ENCODE assay signal across 8 mouse cellular contexts in the genomic region with DNA sequence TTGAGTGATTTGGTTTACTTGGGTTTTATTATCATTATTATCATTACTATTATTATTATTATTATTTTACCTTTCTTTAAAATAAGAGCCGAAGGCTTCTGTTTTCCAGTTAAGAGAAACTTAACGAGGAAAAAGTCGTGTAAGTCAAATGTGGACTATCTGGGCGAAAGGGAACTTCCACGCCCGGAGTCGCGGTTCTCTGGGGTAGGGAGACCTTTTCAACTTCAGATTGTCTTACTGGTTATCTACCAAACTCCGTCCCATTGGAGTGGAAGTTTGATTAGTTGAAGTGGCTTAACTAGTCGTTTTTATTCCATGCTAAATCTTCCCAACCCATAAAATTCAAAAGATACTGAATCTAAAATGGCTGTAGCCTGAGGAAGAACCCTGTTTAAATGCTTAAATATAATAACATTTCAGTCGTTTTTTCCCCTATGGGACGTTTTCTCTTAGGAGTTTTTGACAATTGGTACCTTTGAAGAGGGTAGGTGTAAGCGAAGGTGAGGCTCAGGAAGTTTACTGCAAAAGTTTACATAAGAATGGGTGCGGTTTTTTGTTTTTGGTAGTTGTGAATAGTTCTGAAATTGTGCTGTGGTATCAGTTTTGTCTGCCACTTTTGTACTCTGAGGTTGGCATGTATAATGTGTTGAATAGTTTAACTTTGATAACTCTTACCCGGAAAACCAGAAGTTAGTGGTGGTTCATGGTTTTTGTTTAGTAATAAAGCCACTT. TPM values are rescaled to one million over a fixed set of nuclear protein-coding genes. Genes with fewer than 3 reads are reported as not detected.
A peak's percentile ranks its signal among the peaks of the same experiment; 100 is the strongest.
DNase-seq lines count a peak whose midpoint lies in the region; ATAC-seq and TF ChIP-seq lines count a peak whose summit lies in the region.

No protein-coding gene starts in this region.

- no peaks in the 10 kb centered on the region for H3K9me3 ChIP-seq in E14TG2a.4 (ENCODE audit: low read length)
- H3K9me3 ChIP-seq in forebrain, embryonic 10.5 days = no peaks in the 10 kb centered on the region
- H3K9me3 ChIP-seq in limb, embryonic 15.5 days = no peaks in the 10 kb centered on the region

- DNase-seq in gastrocnemius, adult 18-20 months (ENCODE audit: low spot score) = peak; percentile 2
- DNase-seq in gastrocnemius, postnatal 10 days = no peak
- no peak for DNase-seq in forebrain, embryonic 10.5 days (ENCODE audit: extremely low spot score, low spot score)
- no peak for DNase-seq in gastrocnemius, adult 8-10 months (ENCODE audit: low spot score in 2 of 2)
- no peak for DNase-seq in adrenal gland, adult 2 months

- TF ChIP-seq CTCF in E14TG2a.4 (conservative IDR thresholded peaks at IDR 0.05; ENCODE audit: low read length) = no peak
- no peak for TF ChIP-seq CTCF in olfactory bulb, adult 2 months (IDR thresholded peaks at IDR 0.05; ENCODE audit: insufficient read depth, low read depth, low read length)

- peaks cover 34% of the 10 kb centered on the region for H3K36me3 ChIP-seq in E14TG2a.4 (ENCODE audit: insufficient read depth, low read length)
- peaks cover 36% of the 10 kb centered on the region for H3K36me3 ChIP-seq in forebrain, embryonic 10.5 days (replicated peaks)
- peaks cover 7% of the 10 kb centered on the region for H3K36me3 ChIP-seq in limb, embryonic 15.5 days

- TF ChIP-seq POLR2A in olfactory bulb, adult 2 months (IDR thresholded peaks at IDR 0.05; ENCODE audit: insufficient read depth, low read depth, low read length) = no peak

- peaks cover 63% of the 10 kb centered on the region for H3K4me1 ChIP-seq in E14TG2a.4 (replicated peaks; ENCODE audit: low read depth, low read length)
- H3K4me1 ChIP-seq in forebrain, embryonic 10.5 days = peaks cover 25% of the 10 kb centered on the region
- peaks cover 4% of the 10 kb centered on the region for H3K4me1 ChIP-seq in limb, embryonic 15.5 days
- H3K4me1 ChIP-seq in olfactory bulb, adult 2 months (ENCODE audit: control insufficient read depth, insufficient read depth, low read length) = no peaks in the 10 kb centered on the region

- 6% methylated on average over 15 of the region's 15 CpGs for WGBS in forebrain, embryonic 10.5 days
- WGBS in limb, embryonic 15.5 days = 3% methylated on average over 15 of the region's 15 CpGs
- 2% methylated on average over 15 of the region's 15 CpGs for WGBS in olfactory bulb, adult 2 months

- peak overlapping the region; percentile 74 for H3K4me2 ChIP-seq in limb, embryonic 15.5 days

- H3K4me3 ChIP-seq in E14TG2a.4 (replicated peaks; ENCODE audit: low read length) = peak overlapping the region; percentile 96
- H3K4me3 ChIP-seq in forebrain, embryonic 10.5 days = peak overlapping the region; percentile 92
- peak overlapping the region; percentile 76 for H3K4me3 ChIP-seq in limb, embryonic 15.5 days
- peak overlapping the region; percentile 81 for H3K4me3 ChIP-seq in olfactory bulb, adult 2 months (ENCODE audit: insufficient read depth, low read depth, low read length)

- H3K27ac ChIP-seq in forebrain, embryonic 10.5 days = peak overlapping the region; percentile 94
- peak overlapping the region; percentile 96 for H3K27ac ChIP-seq in limb, embryonic 15.5 days
- no peak overlapping the region for H3K27ac ChIP-seq in olfactory bulb, adult 2 months (ENCODE audit: insufficient read depth, low read depth, low read length)

- no peak for ATAC-seq in limb, embryonic 15.5 days (ENCODE audit: insufficient number of reproducible peaks, low FRiP score, low TSS enrichment, low read depth)

- peak overlapping the region; percentile 86 for H3K9ac ChIP-seq in limb, embryonic 15.5 days

- no peaks in the 10 kb centered on the region for H3K27me3 ChIP-seq in E14TG2a.4 (ENCODE audit: insufficient read depth, low read length)
- no peaks in the 10 kb centered on the region for H3K27me3 ChIP-seq in forebrain, embryonic 10.5 days (ENCODE audit: poor library complexity, severe bottlenecking)
- H3K27me3 ChIP-seq in limb, embryonic 15.5 days = no peaks in the 10 kb centered on the region

RNA-seq across cellular contexts. Expression of a gene that starts 0.9 kb away (rescaled TPM):
- 10 to 100 TPM; 38.7 to 40.9 TPM for total RNA-seq in gastrocnemius, adult 18-20 months (2021)
- total RNA-seq in gastrocnemius, postnatal 10 days (2021) = 10 to 100 TPM; 32.0 to 34.3 TPM
- polyA plus RNA-seq in forebrain, embryonic 10.5 days (2016; fragmentation: Nextera tagmentation; extraction: Ambion mirVana) = 28.3 and 32.2 TPM in 2 replicates
- 26.0 and 30.2 TPM in 2 replicates for polyA plus RNA-seq in limb, embryonic 15.5 days (2015; fragmentation: Nextera tagmentation; extraction: Ambion mirVana)
- 174 TPM in 1 of 2 replicates, not detected in the other for polyA plus RNA-seq in olfactory bulb, adult 2 months (2012; ENCODE audit: insufficient read depth, insufficient read length, low replicate concordance, missing spikeins)
- total RNA-seq in gastrocnemius, adult 8-10 months (2022) = 10 to 100 TPM; 36.3 to 45.8 (median 37.0) TPM
- 100 to 1,000 TPM in 1 of 2 experiments, 10 to 100 TPM in 1; 72.0 to 101 TPM for total RNA-seq in adrenal gland, adult 2 months (2021)
- 16.9 and 18.6 TPM in 2 replicates for polyA plus RNA-seq in adrenal gland, adult 2 months (2012; rRNA removed)

RNA-seq across cellular contexts. Expression of a gene that starts 2.6 kb away (rescaled TPM):
- total RNA-seq in gastrocnemius, adult 18-20 months (2021) = 10 to 100 TPM; 18.1 to 18.5 TPM
- 10 to 100 TPM; 15.7 to 16.4 TPM for total RNA-seq in gastrocnemius, postnatal 10 days (2021)
- 25.0 and 27.7 TPM in 2 replicates for polyA plus RNA-seq in forebrain, embryonic 10.5 days (2016; fragmentation: Nextera tagmentation; extraction: Ambion mirVana)
- polyA plus RNA-seq in limb, embryonic 15.5 days (2015; fragmentation: Nextera tagmentation; extraction: Ambion mirVana) = 20.9 and 22.2 TPM in 2 replicates
- polyA plus RNA-seq in olfactory bulb, adult 2 months (2012; ENCODE audit: insufficient read depth, insufficient read length, low replicate concordance, missing spikeins) = not detected in 2 replicates
- 10 to 100 TPM; 16.7 to 18.7 (median 18.4) TPM for total RNA-seq in gastrocnemius, adult 8-10 months (2022)
- total RNA-seq in adrenal gland, adult 2 months (2021) = 10 to 100 TPM; 23.5 to 24.4 TPM
- 2.0 and 2.1 TPM in 2 replicates for polyA plus RNA-seq in adrenal gland, adult 2 months (2012; rRNA removed)

RNA-seq across cellular contexts. Expression of a gene that starts 38.1 kb away (rescaled TPM):
- total RNA-seq in gastrocnemius, adult 18-20 months (2021) = 1 to 10 TPM; 1.3 to 1.7 TPM
- total RNA-seq in gastrocnemius, postnatal 10 days (2021) = 1 to 10 TPM; 2.1 to 2.4 TPM
- 2.4 and 3.5 TPM in 2 replicates for polyA plus RNA-seq in forebrain, embryonic 10.5 days (2016; fragmentation: Nextera tagmentation; extraction: Ambion mirVana)
- 2.5 and 3.6 TPM in 2 replicates for polyA plus RNA-seq in limb, embryonic 15.5 days (2015; fragmentation: Nextera tagmentation; extraction: Ambion mirVana)
- not detected in 2 replicates for polyA plus RNA-seq in olfactory bulb, adult 2 months (2012; ENCODE audit: insufficient read depth, insufficient read length, low replicate concordance, missing spikeins)
- 1 to 10 TPM; 1.1 to 2.4 (median 1.3) TPM for total RNA-seq in gastrocnemius, adult 8-10 months (2022)
- total RNA-seq in adrenal gland, adult 2 months (2021) = 10 to 100 TPM; 12.8 to 13.2 TPM
- polyA plus RNA-seq in adrenal gland, adult 2 months (2012; rRNA removed) = 9.1 and 9.8 TPM in 2 replicates

RNA-seq across cellular contexts. Expression of a gene that starts 51.0 kb away (rescaled TPM):
- 10 to 100 TPM; 19.0 to 20.8 TPM for total RNA-seq in gastrocnemius, adult 18-20 months (2021)
- 10 to 100 TPM; 14.4 to 15.2 TPM for total RNA-seq in gastrocnemius, postnatal 10 days (2021)
- 19.7 and 22.9 TPM in 2 replicates for polyA plus RNA-seq in forebrain, embryonic 10.5 days (2016; fragmentation: Nextera tagmentation; extraction: Ambion mirVana)
- 13.1 and 13.2 TPM in 2 replicates for polyA plus RNA-seq in limb, embryonic 15.5 days (2015; fragmentation: Nextera tagmentation; extraction: Ambion mirVana)
- not detected in 2 replicates for polyA plus RNA-seq in olfactory bulb, adult 2 months (2012; ENCODE audit: insufficient read depth, insufficient read length, low replicate concordance, missing spikeins)
- total RNA-seq in gastrocnemius, adult 8-10 months (2022) = 10 to 100 TPM; 20.1 to 23.7 (median 21.7) TPM
- total RNA-seq in adrenal gland, adult 2 months (2021) = 10 to 100 TPM in 1 of 2 experiments, 1 to 10 TPM in 1; 9.7 to 17.0 TPM
- polyA plus RNA-seq in adrenal gland, adult 2 months (2012; rRNA removed) = 0.48 and 0.51 TPM in 2 replicates

Comparison
In these comparisons a context has a peak if more than half of its experiments do, and no peak if none do; other contexts are left out.
1. RNA of a gene that starts 38.1 kb away (total RNA-seq): 12.8 to 13.2 TPM in adrenal gland, adult 2 months; 2.1 to 2.4 TPM in gastrocnemius, postnatal 10 days, 1.3 to 1.7 TPM in gastrocnemius, adult 18-20 months and 1.1 to 2.4 TPM in gastrocnemius, adult 8-10 months; every median in the first group is over 4 times any median in the second.
2. Peak in every context shown above with its lines, with median percentiles within 50 percentile points of each other: H3K4me3 ChIP-seq.